Mouse (Mus musculus) forebrain, postnatal 0 days (tissue): ENCODE measurements around the gene Lancl1. TPM values are rescaled to one million over a fixed set of nuclear protein-coding genes. Genes with fewer than 3 reads are reported as not detected.
A peak's percentile ranks its signal among the peaks of the same experiment; 100 is the strongest.

Experiments
- ATAC-seq: fragments of 200-750 bp; cut with Nextera tagmentation; 2 replicates; pipeline ENCODE4 v1.8.0; 2017; ENCODE audit warnings: mild to moderate bottlenecking, moderate library complexity
- DNase-seq: peaks from one replicate; pipeline ENCODE4 v3.0.0-alpha.2; 2015
- H3K27ac ChIP-seq: fragments of 300-500 bp; sonication (generic); 2 replicates; pipeline ENCODE4 v1.5.1; 2014; ENCODE audit warnings: low read depth, mild to moderate bottlenecking, antibody characterized with exemption, low read length, moderate library complexity, mixed read lengths
- H3K27me3 ChIP-seq: fragments of 300-500 bp; sonication (generic); 2 replicates; pipeline ENCODE4 v1.6.1; 2014; ENCODE audit warnings: mild to moderate bottlenecking, low read length, mixed read lengths; ENCODE audit not compliant: insufficient read depth
- H3K36me3 ChIP-seq: fragments of 300-500 bp; sonication (generic); 2 replicates; pipeline ENCODE4 v1.6.1; 2014; ENCODE audit warnings: mild to moderate bottlenecking, moderate library complexity; ENCODE audit not compliant: insufficient read depth
- H3K4me1 ChIP-seq: fragments of 300-500 bp; sonication (generic); 2 replicates; pipeline ENCODE4 v1.6.1; 2014; ENCODE audit warnings: antibody characterized with exemption; ENCODE audit not compliant: insufficient read depth
- H3K4me2 ChIP-seq: fragments of 300-500 bp; sonication (generic); 2 replicates; pipeline ENCODE4 v1.6.1; 2014; ENCODE audit warnings: low read depth, mild to moderate bottlenecking, moderate library complexity
- H3K4me3 ChIP-seq: fragments of 300-500 bp; sonication (generic); 2 replicates; pipeline ENCODE4 v1.5.1; 2014; ENCODE audit warnings: low read depth, low read length, mixed read lengths
- H3K9ac ChIP-seq: fragments of 300-500 bp; sonication (generic); 2 replicates; pipeline ENCODE4 v1.6.1; 2014; ENCODE audit warnings: mild to moderate bottlenecking
- H3K9me3 ChIP-seq: fragments of 300-500 bp; sonication (generic); 2 replicates; pipeline ENCODE4 v1.6.1; 2016; ENCODE audit warnings: low read length
- CTCF ChIP-seq: sonication (generic); IDR thresholded peaks from 2 replicates; pipeline ENCODE4 v1.5.1; 2016; ENCODE audit warnings: antibody characterized with exemption, control low read depth, low read depth
- whole genome bisulfite sequencing: fragments of 180-500 bp; shearing (Covaris S2); extraction: QIAGEN DNeasy Blood & Tissue Kit; methylation state at CpG from one replicate; pipeline ENCODE4 v1.1.7; 2014; 5-methylcytosine and 5-hydroxymethylcytosine counted together
- polyA plus RNA-seq: library from polyadenylated mRNA; unstranded; fragments of >200 nt; fragmentation: Nextera tagmentation; extraction: Ambion mirVana; gene quantifications from 2 replicates; pipeline ENCODE4 v1.2.1, GENCODE M21; 2015
- total RNA-seq: library from RNA; depleted of rRNA; stranded (reverse); fragments of >200 nt; gene quantifications from 2 replicates; pipeline ENCODE4 v1.2.3, GENCODE M21; 2014; rRNA removed

Lancl1 gene
- 154 and 160 TPM in 2 replicates for total RNA-seq
- 219 and 228 TPM in 2 replicates for polyA plus RNA-seq

- no peaks in the 10 kb centered on the region for H3K27me3 ChIP-seq
- H3K9ac ChIP-seq, result peak within 1 kb of the TSS; percentile 88
- under 1% methylated on average over 47 of the region's 47 CpGs for WGBS
- DNase-seq (peak; percentile 94), ATAC-seq (peak; percentile 100)
- H3K36me3 ChIP-seq, result peaks cover 20% of the 10 kb centered on the region
- H3K4me2 ChIP-seq, result peak within 1 kb of the TSS; percentile 73
- H3K27ac ChIP-seq, result peak within 1 kb of the TSS; percentile 84
- H3K4me1 ChIP-seq, result peaks cover 9% of the 10 kb centered on the region
- H3K9me3 ChIP-seq, result no peaks in the 10 kb centered on the region
- H3K4me3 ChIP-seq, result peak within 1 kb of the TSS; percentile 95
- no peak for TF ChIP-seq CTCF
Observed at GRCm38 (mm10) chr1:67038246-67038987, at the start of gene Lancl1. TSS of gene Lancl1 (minus strand) at chr1:67038872.

GRCm38 (mm10) chr1:67079146-67079545 lies 40.5 kb upstream of the Lancl1 start:
- TF ChIP-seq CTCF, result no peak
- no peaks in the 10 kb centered on the region for H3K36me3 ChIP-seq
- WGBS, result 79% methylated on average over 7 of the region's 7 CpGs

GRCm38 (mm10) chr1:67078666-67079065 lies 40.0 kb upstream of the Lancl1 start:
- Histone ChIP-seq H3K36me3 (no peaks in the 10 kb centered on the region), H3K27ac (no peak overlapping the region), H3K4me3 (no peak overlapping the region), H3K9ac (no peak overlapping the region), H3K9me3 (no peaks in the 10 kb centered on the region), H3K27me3 (no peaks in the 10 kb centered on the region), H3K4me2 (no peak overlapping the region), H3K4me1 (no peaks in the 10 kb centered on the region)
- DNase-seq, result no peak
- 80% methylated on average over 2 of the region's 2 CpGs for WGBS
- ATAC-seq, result no peak
- no peak for TF ChIP-seq CTCF

More at GRCm38 (mm10) chr1:67079146-67079545, 40.5 kb upstream of the Lancl1 start:
- ATAC-seq (no peak), DNase-seq (no peak)
- H3K27ac ChIP-seq, result no peak overlapping the region
- no peak overlapping the region for H3K4me2 ChIP-seq
- H3K9ac ChIP-seq, result no peak overlapping the region
- no peaks in the 10 kb centered on the region for H3K27me3 ChIP-seq
- H3K4me1 ChIP-seq, result no peaks in the 10 kb centered on the region
- H3K9me3 ChIP-seq, result no peaks in the 10 kb centered on the region
- H3K4me3 ChIP-seq, result no peak overlapping the region

- Histone ChIP-seq H3K4me1 (no peaks in the 10 kb centered on the region), H3K9ac (no peak overlapping the region), H3K4me3 (no peak overlapping the region), H3K4me2 (no peak overlapping the region), H3K27ac (no peak overlapping the region), H3K27me3 (no peaks in the 10 kb centered on the region), H3K36me3 (no peaks in the 10 kb centered on the region), H3K9me3 (no peaks in the 10 kb centered on the region)
- DNase-seq (no peak), ATAC-seq (no peak)
- TF ChIP-seq CTCF, result no peak
- 77% methylated on average over 2 of the region's 2 CpGs for WGBS
Observed at GRCm38 (mm10) chr1:67077739-67078138, 39.1 kb upstream of the Lancl1 start.

DNA sequence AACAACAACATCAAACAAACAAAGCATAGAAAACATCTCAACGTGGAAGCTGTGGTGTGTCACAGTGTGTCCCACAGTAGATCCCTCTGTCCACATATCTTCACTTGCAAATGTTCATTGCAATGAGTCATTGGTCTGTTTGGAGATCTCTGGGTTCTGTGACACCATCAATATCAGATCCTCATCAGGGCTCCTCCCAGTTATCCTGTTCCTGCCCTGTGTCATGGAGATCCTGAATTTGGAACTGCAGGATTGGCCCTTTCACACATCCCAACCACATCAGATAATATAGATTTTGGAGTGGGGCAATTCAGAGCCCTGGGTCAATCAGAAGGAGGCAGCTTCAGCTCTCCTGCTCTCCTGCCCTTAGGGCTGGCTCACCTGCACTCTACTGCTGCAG lies 28.9 kb upstream of the Lancl1 start:
- no peak for TF ChIP-seq CTCF
- Histone ChIP-seq H3K27me3 (no peaks in the 10 kb centered on the region), H3K9ac (no peak overlapping the region), H3K27ac (no peak overlapping the region), H3K4me2 (no peak overlapping the region), H3K4me3 (no peak overlapping the region), H3K4me1 (no peaks in the 10 kb centered on the region), H3K36me3 (no peaks in the 10 kb centered on the region), H3K9me3 (no peaks in the 10 kb centered on the region)
- WGBS, result 83% methylated on average over 1 of the region's 1 CpGs
- DNase-seq, result no peak
- ATAC-seq, result no peak

GRCm38 (mm10) chr1:67065347-67066270 lies 26.9 kb upstream of the Lancl1 start:
- WGBS, result 83% methylated on average over 9 of the region's 9 CpGs
- H3K9ac ChIP-seq, result no peak overlapping the region
- no peaks in the 10 kb centered on the region for H3K9me3 ChIP-seq
- no peak for TF ChIP-seq CTCF
- H3K4me3 ChIP-seq, result no peak overlapping the region
- H3K27me3 ChIP-seq, result no peaks in the 10 kb centered on the region
- H3K4me1 ChIP-seq, result no peaks in the 10 kb centered on the region
- no peaks in the 10 kb centered on the region for H3K36me3 ChIP-seq
- no peak overlapping the region for H3K27ac ChIP-seq
- H3K4me2 ChIP-seq, result no peak overlapping the region
- no peak for ATAC-seq
- no peak for DNase-seq
